Mouse (Mus musculus) forebrain, embryonic 12.5 days (tissue): ENCODE measurements around the gene Rpl22. TPM values are rescaled to one million over a fixed set of nuclear protein-coding genes. Genes with fewer than 3 reads are reported as not detected.
A peak's percentile ranks its signal among the peaks of the same experiment; 100 is the strongest.

Experiments
- ATAC-seq: fragments of 200-750 bp; cut with Nextera tagmentation; 2 replicates; pipeline ENCODE4 v1.8.0; 2017; ENCODE audit warnings: moderate TSS enrichment; ENCODE audit not compliant: low FRiP score
- H3K27ac ChIP-seq: fragments of 300-500 bp; sonication (generic); 2 replicates; pipeline ENCODE4 v1.5.1; 2016; ENCODE audit warnings: mild to moderate bottlenecking
- H3K27me3 ChIP-seq: fragments of 300-500 bp; sonication (generic); 2 replicates; pipeline ENCODE4 v1.6.1; 2016; ENCODE audit warnings: mild to moderate bottlenecking
- H3K36me3 ChIP-seq: fragments of 300-500 bp; sonication (generic); replicated peaks from 2 replicates; pipeline ENCODE4 v1.6.1; 2016; ENCODE audit warnings: mild to moderate bottlenecking
- H3K4me1 ChIP-seq: fragments of 300-500 bp; sonication (generic); 2 replicates; pipeline ENCODE4 v1.6.1; 2016
- H3K4me2 ChIP-seq: fragments of 300-500 bp; sonication (generic); 2 replicates; pipeline ENCODE4 v1.6.1; 2016; ENCODE audit warnings: mild to moderate bottlenecking, moderate library complexity
- H3K4me3 ChIP-seq: fragments of 300-500 bp; sonication (generic); replicated peaks from 2 replicates; pipeline ENCODE4 v1.5.1; 2016; ENCODE audit warnings: mild to moderate bottlenecking
- H3K9ac ChIP-seq: fragments of 300-500 bp; sonication (generic); 2 replicates; pipeline ENCODE4 v1.6.1; 2016; ENCODE audit warnings: mild to moderate bottlenecking
- H3K9me3 ChIP-seq: fragments of 300-500 bp; sonication (generic); 2 replicates; pipeline ENCODE4 v1.6.1; 2016
- WGBS: fragments of 180-500 bp; shearing (Covaris S2); methylation state at CpG from one replicate; pipeline ENCODE4 v1.1.7; 2016; 5-methylcytosine and 5-hydroxymethylcytosine counted together
- polyA plus RNA-seq: library from polyadenylated mRNA; unstranded; fragments of >200 nt; fragmentation: Nextera tagmentation; extraction: Ambion mirVana; gene quantifications from 2 replicates; pipeline ENCODE4 v1.2.1, GENCODE M21; 2016

Rpl22 gene
- polyA plus RNA-seq, 1 experiment from 2014 or later: 331 TPM

DNA sequence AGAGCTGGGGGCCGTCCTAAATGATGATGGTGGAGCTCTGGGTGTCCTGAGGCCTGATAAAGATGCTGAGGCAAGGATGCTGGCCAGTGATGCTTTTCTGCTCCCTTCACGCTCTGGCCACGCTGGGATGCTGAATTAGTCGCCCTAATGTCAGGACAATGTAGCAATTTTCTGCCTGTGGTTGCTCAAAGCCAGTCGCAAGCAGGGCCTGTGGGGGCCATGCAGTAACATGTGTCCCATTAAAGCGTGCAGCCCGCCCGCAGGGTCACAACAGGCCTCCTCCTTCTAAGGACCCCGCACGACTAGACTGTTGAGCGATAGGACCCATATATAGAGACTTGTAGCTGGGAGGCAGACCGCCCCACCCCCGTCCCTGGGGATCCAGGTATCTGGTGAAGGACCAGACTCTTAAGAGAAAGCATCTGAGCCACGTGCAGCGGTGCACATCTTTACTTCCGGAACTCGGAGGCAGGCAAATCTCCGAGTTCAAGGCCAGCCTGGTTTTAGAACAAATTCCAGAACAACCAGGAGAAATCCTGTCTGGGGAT lies 37.1 kb upstream of the Rpl22 start:
- 34% methylated on average over 18 of the region's 18 CpGs for WGBS
- Histone ChIP-seq H3K4me3 (no peak overlapping the region), H3K27me3 (peaks cover 98% of the 10 kb centered on the region), H3K27ac (no peak overlapping the region), H3K4me2 (no peak overlapping the region), H3K4me1 (peaks cover 69% of the 10 kb centered on the region), H3K36me3 (no peaks in the 10 kb centered on the region), H3K9me3 (no peaks in the 10 kb centered on the region), H3K9ac (no peak overlapping the region)
- no peak for ATAC-seq

- H3K4me2 ChIP-seq: peak overlapping the region; percentile 61
- H3K4me3 ChIP-seq: peak overlapping the region; percentile 35
- no peaks in the 10 kb centered on the region for H3K9me3 ChIP-seq
- WGBS: under 1% methylated on average over 39 of the region's 39 CpGs
- peaks cover 77% of the 10 kb centered on the region for H3K4me1 ChIP-seq
- H3K27me3 ChIP-seq: peaks cover 98% of the 10 kb centered on the region
- ATAC-seq: peak; percentile 61
- H3K36me3 ChIP-seq: no peaks in the 10 kb centered on the region
- H3K9ac ChIP-seq: peak overlapping the region; percentile 48
- H3K27ac ChIP-seq: no peak overlapping the region
Observed at GRCm38 (mm10) chr4:152290385-152290784, 35.2 kb upstream of the Rpl22 start.

DNA sequence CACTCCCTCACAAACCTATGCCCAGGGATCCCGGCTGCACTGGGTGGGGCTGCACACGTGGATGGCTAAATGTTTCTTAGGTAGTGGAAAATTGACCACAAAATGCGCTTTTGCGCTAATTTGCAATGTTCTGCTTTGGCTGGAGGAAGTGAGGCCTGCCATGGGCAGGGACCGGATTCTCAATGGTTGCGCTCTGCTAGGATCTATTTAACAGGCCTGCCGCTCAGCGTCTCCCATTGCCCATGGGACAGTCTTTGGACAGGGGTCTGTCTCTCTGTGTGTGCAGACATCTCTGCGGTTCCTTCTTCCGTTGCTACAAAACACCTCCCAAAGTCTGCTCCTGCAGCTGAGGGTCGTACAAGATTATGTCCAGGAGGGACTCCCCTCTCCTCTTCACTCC lies 34.6 kb upstream of the Rpl22 start:
- ATAC-seq: no peak

DNA sequence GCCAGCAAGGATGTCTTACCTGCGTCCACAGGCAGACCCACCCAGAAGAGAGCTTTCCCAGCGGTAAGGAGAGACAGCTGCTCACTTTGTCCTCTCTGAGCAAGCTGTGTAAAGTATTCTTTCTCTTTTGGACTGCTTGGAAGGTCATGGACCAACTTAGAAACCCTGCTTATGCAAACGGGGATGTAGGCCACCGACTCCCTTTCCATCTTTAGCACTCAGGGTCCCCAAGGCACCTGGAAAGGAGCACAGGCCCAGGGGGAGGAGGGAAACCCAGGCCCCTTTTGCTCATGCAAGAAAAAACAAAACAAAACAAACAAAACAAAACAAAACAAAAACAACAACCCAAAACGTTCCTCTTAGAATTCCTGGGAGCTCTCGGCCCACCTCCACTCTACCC lies 34.0 kb upstream of the Rpl22 start, which contains the start of gene Hes3:
Gene Hes3 (minus strand): TSS at position 101 of the 400 bp plus-strand sequence.
- peaks cover 98% of the 10 kb centered on the region for H3K27me3 ChIP-seq
- H3K36me3 ChIP-seq: no peaks in the 10 kb centered on the region
- H3K27ac ChIP-seq: no peak within 1 kb of the TSS
- 19% methylated on average over 6 of the region's 6 CpGs for WGBS
- peak within 1 kb of the TSS; percentile 48 for H3K9ac ChIP-seq
- H3K4me1 ChIP-seq: peaks cover 72% of the 10 kb centered on the region
- peak within 1 kb of the TSS; percentile 35 for H3K4me3 ChIP-seq
- no peaks in the 10 kb centered on the region for H3K9me3 ChIP-seq
- peak within 1 kb of the TSS; percentile 61 for H3K4me2 ChIP-seq
- no peak for ATAC-seq

More for the DNA sequence above, 34.6 kb upstream of the Rpl22 start:
- H3K9ac ChIP-seq: no peak overlapping the region
- H3K4me2 ChIP-seq: peak overlapping the region; percentile 61; the same call in 1 of the 2 replicates
- H3K4me1 ChIP-seq: peaks cover 76% of the 10 kb centered on the region
- peaks cover 98% of the 10 kb centered on the region for H3K27me3 ChIP-seq
- 3% methylated on average over 11 of the region's 11 CpGs for WGBS
- H3K9me3 ChIP-seq: no peaks in the 10 kb centered on the region
- peak overlapping the region; percentile 35; the same call in 1 of the 2 replicates for H3K4me3 ChIP-seq
- no peaks in the 10 kb centered on the region for H3K36me3 ChIP-seq
- no peak overlapping the region for H3K27ac ChIP-seq

DNA sequence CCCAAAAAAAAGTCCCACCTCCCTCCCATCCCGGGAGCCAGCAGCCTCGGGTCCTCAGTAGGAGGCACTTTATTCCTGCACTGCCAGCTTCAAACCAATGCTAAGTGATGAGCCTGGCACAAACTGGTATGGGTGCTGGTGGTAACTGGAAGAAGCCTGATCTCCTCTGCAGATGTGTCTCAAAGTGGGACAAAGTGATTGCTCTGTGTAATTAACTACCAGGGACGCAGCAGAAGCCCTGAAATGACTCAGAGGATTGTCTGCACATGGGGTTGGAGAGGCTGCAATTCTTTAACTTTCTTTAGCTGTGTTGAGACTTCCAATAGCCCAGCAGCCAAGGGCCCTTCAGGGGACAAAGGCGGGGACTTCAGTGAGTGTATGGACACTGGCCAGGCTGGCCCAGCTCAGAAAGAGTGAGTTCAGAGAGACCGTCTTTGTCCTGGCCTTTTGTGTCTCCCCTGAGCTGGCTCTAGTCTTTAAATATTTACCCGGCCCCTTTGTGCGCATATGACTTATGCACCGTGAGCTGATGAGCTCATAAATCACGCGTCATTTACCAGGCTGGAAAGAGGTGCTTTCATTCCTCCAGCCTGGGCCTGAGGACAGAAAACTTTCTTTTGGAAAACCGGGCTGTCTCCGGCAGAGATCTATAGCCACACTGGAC lies 33.3 kb upstream of the Rpl22 start:
- Histone ChIP-seq H3K9me3 (no peaks in the 10 kb centered on the region), H3K36me3 (no peaks in the 10 kb centered on the region), H3K4me1 (peaks cover 67% of the 10 kb centered on the region), H3K27ac (no peak overlapping the region), H3K4me2 (no peak overlapping the region), H3K4me3 (no peak overlapping the region), H3K27me3 (peaks cover 91% of the 10 kb centered on the region), H3K9ac (0 out of 2 replicates have a peak overlapping the region, but pooled peaks have one; percentile 17)
- no peak for ATAC-seq
- WGBS: 3% methylated on average over 12 of the region's 12 CpGs

DNA sequence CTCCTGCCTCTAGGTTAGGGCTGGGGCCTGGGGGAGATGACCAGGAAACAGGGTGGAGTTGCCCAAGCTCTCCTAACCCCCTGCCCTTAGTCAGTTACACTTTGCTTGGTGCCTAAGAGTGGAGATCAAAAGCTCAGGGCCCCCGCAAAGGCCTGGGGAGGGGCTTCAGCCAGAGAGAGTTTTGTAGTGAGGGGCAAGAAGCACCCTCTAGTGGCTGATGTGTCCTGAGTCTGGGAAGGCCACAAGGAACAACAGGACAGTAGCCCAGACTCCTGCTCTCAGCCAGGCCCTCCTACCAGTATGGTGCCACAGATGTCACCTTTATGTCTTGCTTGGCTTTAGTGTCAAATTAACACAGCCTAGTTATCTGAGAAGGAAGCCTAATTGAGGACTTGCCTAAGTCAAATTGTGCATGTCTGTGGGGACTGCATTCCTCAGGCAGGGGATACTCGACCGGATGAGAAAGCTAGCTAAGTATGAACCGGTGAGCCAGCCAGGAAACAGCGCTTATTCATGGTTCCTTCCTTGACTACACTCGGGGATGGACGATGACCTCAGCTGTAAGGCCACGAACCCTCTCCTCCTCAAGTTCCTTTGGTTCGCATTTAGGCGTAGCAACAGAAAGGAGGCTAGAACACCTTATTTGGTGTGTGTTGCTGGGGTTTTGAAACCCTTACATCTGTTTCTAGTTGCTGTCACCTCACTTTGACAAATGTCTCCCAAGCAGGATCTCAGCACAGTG lies 31.2 kb upstream of the Rpl22 start:
- Histone ChIP-seq H3K4me2 (no peak overlapping the region), H3K27ac (no peak overlapping the region), H3K9ac (no peak overlapping the region), H3K27me3 (peaks cover 78% of the 10 kb centered on the region), H3K9me3 (no peaks in the 10 kb centered on the region), H3K4me1 (peaks cover 68% of the 10 kb centered on the region), H3K36me3 (peaks cover 1% of the 10 kb centered on the region; the same call in 1 of the 2 replicates), H3K4me3 (no peak overlapping the region)
- no peak for ATAC-seq
- WGBS: 58% methylated on average over 10 of the region's 10 CpGs

- no peak overlapping the region for H3K9ac ChIP-seq
- 53% methylated on average over 4 of the region's 4 CpGs for WGBS
- H3K9me3 ChIP-seq: no peaks in the 10 kb centered on the region
- H3K27me3 ChIP-seq: peaks cover 63% of the 10 kb centered on the region
- ATAC-seq: no peak
- no peak overlapping the region for H3K4me2 ChIP-seq
- no peak overlapping the region for H3K4me3 ChIP-seq
- peaks cover 54% of the 10 kb centered on the region for H3K4me1 ChIP-seq
- H3K36me3 ChIP-seq: peaks cover 16% of the 10 kb centered on the region
- H3K27ac ChIP-seq: no peak overlapping the region
Observed at GRCm38 (mm10) chr4:152295916-152296315, 29.6 kb upstream of the Rpl22 start.

- Histone ChIP-seq H3K4me1 (peaks cover 49% of the 10 kb centered on the region), H3K4me3 (peak overlapping the region; percentile 96), H3K36me3 (peaks cover 20% of the 10 kb centered on the region), H3K27ac (no peak overlapping the region), H3K4me2 (peak overlapping the region; percentile 97), H3K9me3 (no peaks in the 10 kb centered on the region), H3K9ac (peak overlapping the region; percentile 91; the same call in 1 of the 2 replicates), H3K27me3 (peaks cover 58% of the 10 kb centered on the region)
- ATAC-seq: no peak
- 23% methylated on average over 8 of the region's 8 CpGs for WGBS
Observed at GRCm38 (mm10) chr4:152296371-152296770, 29.2 kb upstream of the Rpl22 start.

GRCm38 (mm10) chr4:152296874-152297861 lies 28.4 kb upstream of the Rpl22 start, which contains the start of gene Icmt:
Gene Icmt, plus strand, starts transcription at chr4:152297227.
- ATAC-seq: peak; percentile 96
- Histone ChIP-seq H3K4me3 (peak within 1 kb of the TSS; percentile 96), H3K4me2 (peak within 1 kb of the TSS; percentile 97), H3K36me3 (peaks cover 28% of the 10 kb centered on the region), H3K27me3 (peaks cover 50% of the 10 kb centered on the region), H3K4me1 (peaks cover 41% of the 10 kb centered on the region), H3K9ac (peak within 1 kb of the TSS; percentile 91), H3K27ac (peak within 1 kb of the TSS; percentile 73), H3K9me3 (no peaks in the 10 kb centered on the region)
- under 1% methylated on average over 119 of the region's 119 CpGs for WGBS

GRCm38 (mm10) chr4:152298836-152299235 lies 26.7 kb upstream of the Rpl22 start:
- H3K27ac ChIP-seq: no peak overlapping the region
- 84% methylated on average over 14 of the region's 14 CpGs for WGBS

DNA sequence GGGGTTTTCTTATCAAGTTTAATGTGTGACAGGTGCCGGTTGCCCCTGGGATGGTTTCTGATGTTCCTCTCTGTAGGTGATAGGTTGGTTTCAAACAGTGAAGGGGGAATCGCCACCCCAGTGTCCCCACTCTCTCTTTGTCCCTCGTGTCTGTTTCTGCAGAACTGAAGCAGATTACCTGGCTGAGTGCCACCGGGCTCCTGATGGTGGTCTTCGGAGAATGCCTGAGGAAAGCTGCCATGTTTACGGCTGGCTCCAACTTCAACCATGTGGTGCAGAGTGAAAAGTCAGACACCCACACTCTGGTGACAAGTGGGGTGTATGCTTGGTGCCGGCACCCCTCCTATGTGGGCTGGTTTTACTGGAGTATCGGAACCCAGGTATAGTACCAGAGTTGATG lies 25.2 kb upstream of the Rpl22 start:
- WGBS: 97% methylated on average over 8 of the region's 8 CpGs
- Histone ChIP-seq H3K27me3 (peaks cover 18% of the 10 kb centered on the region), H3K9ac (no peak overlapping the region), H3K27ac (no peak overlapping the region), H3K4me1 (peaks cover 18% of the 10 kb centered on the region), H3K36me3 (peaks cover 57% of the 10 kb centered on the region), H3K9me3 (no peaks in the 10 kb centered on the region), H3K4me3 (no peak overlapping the region), H3K4me2 (no peak overlapping the region)
- ATAC-seq: no peak

More at GRCm38 (mm10) chr4:152298836-152299235, 26.7 kb upstream of the Rpl22 start:
- peaks cover 25% of the 10 kb centered on the region for H3K4me1 ChIP-seq
- peaks cover 45% of the 10 kb centered on the region for H3K36me3 ChIP-seq
- peaks cover 34% of the 10 kb centered on the region for H3K27me3 ChIP-seq
- no peaks in the 10 kb centered on the region for H3K9me3 ChIP-seq
- peak overlapping the region; percentile 45 for H3K9ac ChIP-seq
- H3K4me3 ChIP-seq: peak overlapping the region; percentile 96; the same call in 1 of the 2 replicates
- peak overlapping the region; percentile 97; the same call in 1 of the 2 replicates for H3K4me2 ChIP-seq
- ATAC-seq: no peak
